Mouse (Mus musculus): Measurements from ENCODE around the gene Syt3. TPM values are rescaled to one million over a fixed set of nuclear protein-coding genes. Genes with fewer than 3 reads are reported as not detected.

Syt3 gene
- polyA plus RNA-seq, 1 experiment from 2014 or later: 0.85 TPM

DNA sequence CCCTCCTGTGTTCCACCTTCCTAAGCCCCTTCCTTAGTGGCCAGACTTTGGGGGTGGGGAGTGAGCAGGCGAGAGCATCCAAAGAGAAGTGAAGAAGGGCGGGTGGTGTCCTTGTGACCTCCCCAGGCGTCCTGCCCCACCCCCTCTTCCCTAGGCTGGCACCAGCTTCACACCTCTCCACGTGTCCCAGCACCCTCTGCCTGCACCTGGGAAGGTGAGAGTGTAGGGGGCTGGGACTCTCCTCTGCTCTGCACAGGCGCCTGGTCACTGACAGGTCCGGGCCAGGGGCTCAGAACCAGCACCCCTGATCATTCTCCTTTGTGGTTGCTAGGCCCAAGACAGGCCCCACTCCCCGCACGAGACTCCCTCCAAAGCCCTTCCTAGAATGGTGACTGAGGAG, 43.8 kb downstream of the Syt3 start:
- no peak overlapping the region for H3K9ac ChIP-seq (replicated peaks; ENCODE audit: low read depth)
- 14% methylated on average over 8 of the region's 8 CpGs for WGBS
- DNase-seq (ENCODE audit: low spot score): no peak
- no peak overlapping the region for H3K27ac ChIP-seq (ENCODE audit: low read length)
- H3K4me2 ChIP-seq (replicated peaks; ENCODE audit: low read depth, low read length): no peak overlapping the region
- TF ChIP-seq CTCF (IDR thresholded peaks at IDR 0.05) (no peak), EP300 (IDR thresholded peaks at IDR 0.05) (no peak)
- H3K4me1 ChIP-seq (ENCODE audit: insufficient read depth, low read depth, low read length): no peaks in the 10 kb centered on the region
- no peak overlapping the region for H3K4me3 ChIP-seq (ENCODE audit: low read depth, low read length)
- ATAC-seq: no peak
- H3K9me3 ChIP-seq (ENCODE audit: low read length): no peaks in the 10 kb centered on the region
- H3K27me3 ChIP-seq (replicated peaks; ENCODE audit: insufficient read depth, low read length): peaks cover 25% of the 10 kb centered on the region
- H3K36me3 ChIP-seq (ENCODE audit: insufficient read depth, low read length): no peaks in the 10 kb centered on the region

DNA sequence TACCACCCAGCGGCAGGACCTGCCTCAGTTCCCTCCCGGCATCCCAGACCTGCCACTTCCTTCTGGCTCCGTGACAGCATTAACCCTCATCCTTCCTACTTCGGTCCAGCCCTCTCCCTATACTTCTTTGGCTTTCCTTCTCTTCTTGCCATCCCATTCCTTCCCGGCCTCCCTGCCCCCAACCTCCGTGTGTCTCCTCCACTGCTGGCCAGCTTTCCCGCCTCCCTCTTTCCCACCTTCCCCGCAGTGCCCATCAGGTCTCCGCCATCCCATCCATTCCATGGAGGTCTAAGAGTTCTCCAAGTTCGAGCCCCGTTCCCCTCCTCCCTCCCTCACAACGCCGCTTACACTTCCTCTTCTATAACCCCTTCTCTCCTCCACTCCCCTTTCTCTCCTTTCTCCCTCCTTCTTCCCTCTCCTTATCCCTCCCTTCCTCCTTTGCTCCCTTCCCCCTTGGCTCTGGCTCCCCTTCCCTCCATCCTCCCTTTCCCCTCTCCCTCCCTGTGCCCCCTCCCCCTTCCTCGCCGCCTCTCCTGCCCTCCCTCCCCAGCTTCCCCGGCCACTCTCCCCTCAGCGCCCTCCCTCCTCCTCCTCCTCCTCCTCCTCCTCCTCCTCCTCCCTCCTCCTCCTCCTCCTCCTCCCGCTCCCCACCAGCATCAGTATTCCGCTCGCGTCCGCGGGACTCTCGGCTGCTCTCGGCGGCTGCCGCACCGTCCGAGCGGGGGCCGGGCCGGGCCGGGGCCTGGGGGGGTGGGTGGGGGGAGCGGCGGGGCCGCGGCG, 44.5 kb downstream of the Syt3 start:
- H3K4me2 ChIP-seq (replicated peaks; ENCODE audit: low read depth, low read length): peak overlapping the region; percentile 57
- no peak overlapping the region; the same call in 1 of the 2 replicates for H3K4me3 ChIP-seq (ENCODE audit: low read depth, low read length)
- no peak overlapping the region for H3K9ac ChIP-seq (replicated peaks; ENCODE audit: low read depth)
- no peaks in the 10 kb centered on the region for H3K4me1 ChIP-seq (ENCODE audit: insufficient read depth, low read depth, low read length)
- H3K36me3 ChIP-seq (ENCODE audit: insufficient read depth, low read length): no peaks in the 10 kb centered on the region
- WGBS: 3% methylated on average over 17 of the region's 38 CpGs
- DNase-seq (ENCODE audit: low spot score) (no peak), ATAC-seq (no peak)
- H3K27me3 ChIP-seq (replicated peaks; ENCODE audit: insufficient read depth, low read length): peaks cover 25% of the 10 kb centered on the region
- H3K9me3 ChIP-seq (ENCODE audit: low read length): no peaks in the 10 kb centered on the region
- TF ChIP-seq CTCF (IDR thresholded peaks at IDR 0.05): no peak
- no peak for TF ChIP-seq EP300 (IDR thresholded peaks at IDR 0.05)
- H3K27ac ChIP-seq (ENCODE audit: low read length): no peak overlapping the region

DNA sequence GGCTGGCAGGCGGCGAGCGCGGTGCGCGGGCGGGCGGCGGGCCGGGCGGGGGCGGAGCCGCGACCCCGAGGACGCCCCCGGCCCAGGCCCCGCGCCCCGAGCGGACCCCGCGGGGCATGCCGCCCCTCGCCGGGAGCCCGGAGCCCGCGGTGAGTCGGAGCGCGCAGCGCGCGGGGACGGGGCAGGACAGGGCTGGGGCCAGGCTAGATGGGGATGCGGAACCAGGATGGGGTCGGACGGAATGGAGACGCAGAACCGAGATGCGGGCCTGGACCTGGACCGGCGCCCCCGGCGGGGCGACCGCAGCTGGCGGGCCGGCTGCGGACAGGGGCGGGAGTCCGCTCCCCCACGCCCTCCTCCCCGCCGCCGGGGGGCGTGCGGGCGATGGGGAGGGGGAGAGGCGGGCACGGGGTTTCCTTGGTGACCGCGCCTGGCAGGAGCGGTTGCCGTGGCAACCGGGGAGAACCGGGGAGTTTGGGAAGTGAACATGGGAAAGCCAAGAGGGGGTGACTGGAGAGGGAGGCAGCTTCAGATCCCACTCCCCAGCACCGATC, 45.1 kb downstream of the Syt3 start, which contains the start of gene Lrrc4b:
Gene Lrrc4b (plus strand): TSS at position 51 of the 554 bp plus-strand sequence.
- WGBS: 2% methylated on average over 29 of the region's 69 CpGs
- H3K27ac ChIP-seq (ENCODE audit: low read length): no peak within 1 kb of the TSS
- no peak for TF ChIP-seq EP300 (IDR thresholded peaks at IDR 0.05)
- TF ChIP-seq CTCF (IDR thresholded peaks at IDR 0.05): no peak
- peaks cover 25% of the 10 kb centered on the region for H3K27me3 ChIP-seq (replicated peaks; ENCODE audit: insufficient read depth, low read length)
- no peaks in the 10 kb centered on the region for H3K36me3 ChIP-seq (ENCODE audit: insufficient read depth, low read length)
- peak within 1 kb of the TSS; percentile 30 for H3K4me3 ChIP-seq (ENCODE audit: low read depth, low read length)
- DNase-seq (ENCODE audit: low spot score): no peak
- ATAC-seq: no peak
- H3K9ac ChIP-seq (replicated peaks; ENCODE audit: low read depth): no peak within 1 kb of the TSS
- peak within 1 kb of the TSS; percentile 57 for H3K4me2 ChIP-seq (replicated peaks; ENCODE audit: low read depth, low read length)
- no peaks in the 10 kb centered on the region for H3K9me3 ChIP-seq (ENCODE audit: low read length)
- no peaks in the 10 kb centered on the region for H3K4me1 ChIP-seq (ENCODE audit: insufficient read depth, low read depth, low read length)

DNA sequence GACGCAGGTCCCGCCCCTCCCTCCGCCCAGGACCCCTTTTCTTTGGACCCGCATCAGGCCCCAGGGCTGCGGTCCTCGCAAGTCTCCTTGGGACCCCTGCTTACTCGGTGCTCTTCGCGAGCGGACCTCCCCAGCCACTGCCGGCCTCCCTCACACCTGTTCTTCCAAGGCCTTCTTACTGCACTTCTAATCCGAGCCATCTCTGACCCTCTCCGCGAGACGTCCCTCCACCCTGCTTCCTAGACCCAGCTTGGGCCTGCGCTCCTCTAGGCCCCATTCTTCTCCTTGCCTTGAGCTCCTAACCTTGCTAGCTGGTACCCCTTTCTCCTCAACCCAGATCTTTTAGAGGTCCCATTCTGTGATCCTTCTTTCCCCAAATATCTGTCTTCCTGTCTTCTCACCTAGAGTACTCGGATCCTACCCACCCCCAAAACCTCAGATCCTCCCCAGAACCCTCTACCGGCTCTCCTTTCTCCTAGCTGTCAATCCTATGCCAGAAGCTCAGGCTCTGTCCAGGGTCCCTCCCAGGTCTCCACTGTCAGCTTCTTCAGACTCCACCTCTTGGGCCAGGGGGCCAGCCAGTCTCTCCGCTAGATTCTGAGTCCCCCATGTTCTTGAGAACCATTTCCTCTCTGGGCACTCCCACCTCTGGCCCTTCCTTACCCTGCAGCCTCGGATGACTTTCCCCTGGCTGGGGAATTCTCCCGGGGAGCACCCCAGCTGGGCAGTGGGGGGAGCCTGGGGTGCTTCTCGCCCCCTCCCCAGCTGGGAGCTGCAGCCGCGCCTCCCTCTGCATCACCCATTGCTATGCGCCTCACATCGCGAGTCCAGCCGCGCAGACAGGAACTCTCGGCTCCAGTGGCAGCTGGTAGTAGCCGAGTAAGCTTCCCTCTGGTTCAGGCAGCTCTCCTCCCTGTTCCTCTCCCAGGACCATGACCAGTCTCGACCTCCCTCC, 45.9 kb downstream of the Syt3 start:
- H3K9me3 ChIP-seq (ENCODE audit: low read length): no peaks in the 10 kb centered on the region
- ATAC-seq (no peak), DNase-seq (ENCODE audit: low spot score) (no peak)
- H3K4me1 ChIP-seq (ENCODE audit: insufficient read depth, low read depth, low read length): no peaks in the 10 kb centered on the region
- TF ChIP-seq CTCF (IDR thresholded peaks at IDR 0.05) (no peak), EP300 (IDR thresholded peaks at IDR 0.05) (no peak)
- H3K27me3 ChIP-seq (replicated peaks; ENCODE audit: insufficient read depth, low read length): peaks cover 25% of the 10 kb centered on the region
- H3K9ac ChIP-seq (replicated peaks; ENCODE audit: low read depth): no peak overlapping the region
- peak overlapping the region; percentile 57; the same call in 1 of the 2 replicates for H3K4me2 ChIP-seq (replicated peaks; ENCODE audit: low read depth, low read length)
- WGBS: 7% methylated on average over 23 of the region's 32 CpGs
- H3K36me3 ChIP-seq (ENCODE audit: insufficient read depth, low read length): no peaks in the 10 kb centered on the region
- H3K4me3 ChIP-seq (ENCODE audit: low read depth, low read length): no peak overlapping the region; the same call in 1 of the 2 replicates
- H3K27ac ChIP-seq (ENCODE audit: low read length): no peak overlapping the region

DNA sequence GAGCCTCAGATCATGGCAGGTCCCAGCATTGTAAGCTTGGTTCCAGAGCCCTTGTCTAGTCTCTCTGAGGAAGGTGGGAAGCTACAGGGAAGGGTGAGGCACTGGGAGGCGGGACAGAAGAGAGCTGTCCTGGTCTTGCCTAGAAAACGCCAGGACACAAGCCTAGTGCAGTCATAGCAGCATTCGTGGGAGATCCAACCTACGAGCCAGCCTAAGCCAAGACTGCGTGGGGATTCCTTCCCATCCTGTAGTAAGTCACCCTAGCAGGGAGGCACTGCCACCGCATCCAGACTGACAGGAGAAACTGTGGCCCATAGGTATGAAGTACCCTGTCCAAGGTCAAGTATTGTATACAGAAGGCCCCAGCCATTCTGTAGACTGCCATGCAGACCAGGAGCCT, 48.6 kb downstream of the Syt3 start:
- Histone ChIP-seq H3K27me3 (replicated peaks; ENCODE audit: insufficient read depth, low read length) (peaks cover 20% of the 10 kb centered on the region), H3K9ac (replicated peaks; ENCODE audit: low read depth) (no peak overlapping the region), H3K36me3 (ENCODE audit: insufficient read depth, low read length) (no peaks in the 10 kb centered on the region), H3K4me2 (replicated peaks; ENCODE audit: low read depth, low read length) (no peak overlapping the region), H3K4me3 (ENCODE audit: low read depth, low read length) (no peak overlapping the region), H3K9me3 (ENCODE audit: low read length) (no peaks in the 10 kb centered on the region), H3K4me1 (ENCODE audit: insufficient read depth, low read depth, low read length) (no peaks in the 10 kb centered on the region), H3K27ac (ENCODE audit: low read length) (no peak overlapping the region)
- TF ChIP-seq EP300 (IDR thresholded peaks at IDR 0.05): no peak
- no peak for TF ChIP-seq CTCF (IDR thresholded peaks at IDR 0.05)
- WGBS: 66% methylated on average over 6 of the region's 6 CpGs
- DNase-seq (ENCODE audit: low spot score): no peak
- no peak for ATAC-seq

DNA sequence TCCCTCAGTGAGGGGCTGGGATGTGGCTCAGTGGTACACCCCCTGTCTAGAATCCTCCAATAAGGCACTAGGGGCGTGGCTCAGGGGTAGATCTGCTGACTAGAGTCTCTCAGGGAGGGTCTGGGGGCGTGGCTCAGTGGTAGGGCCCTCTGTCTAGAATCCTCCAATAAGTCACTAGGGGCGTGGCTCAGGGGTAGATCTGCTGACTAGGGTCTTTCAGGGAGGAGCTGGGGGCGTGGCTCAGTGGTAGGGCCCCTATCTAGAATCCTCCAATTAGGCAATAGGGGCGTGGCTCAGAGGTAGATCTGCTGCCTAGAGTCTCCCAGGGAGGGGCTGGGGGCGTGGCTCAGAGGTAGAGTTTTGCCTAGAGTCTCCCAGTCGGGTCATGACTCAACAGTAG, 49.5 kb downstream of the Syt3 start:
- no peak overlapping the region for H3K4me2 ChIP-seq (replicated peaks; ENCODE audit: low read depth, low read length)
- H3K27me3 ChIP-seq (replicated peaks; ENCODE audit: insufficient read depth, low read length): peaks cover 15% of the 10 kb centered on the region
- H3K9ac ChIP-seq (replicated peaks; ENCODE audit: low read depth): no peak overlapping the region
- DNase-seq (ENCODE audit: low spot score): peak; percentile 18
- no peaks in the 10 kb centered on the region for H3K36me3 ChIP-seq (ENCODE audit: insufficient read depth, low read length)
- no peak for TF ChIP-seq EP300 (IDR thresholded peaks at IDR 0.05)
- TF ChIP-seq CTCF (IDR thresholded peaks at IDR 0.05): no peak
- no peaks in the 10 kb centered on the region for H3K9me3 ChIP-seq (ENCODE audit: low read length)
- H3K27ac ChIP-seq (ENCODE audit: low read length): no peak overlapping the region
- H3K4me1 ChIP-seq (ENCODE audit: insufficient read depth, low read depth, low read length): no peaks in the 10 kb centered on the region
- H3K4me3 ChIP-seq (ENCODE audit: low read depth, low read length): no peak overlapping the region
- ATAC-seq: peak; percentile 38
- 9% methylated on average over 7 of the region's 7 CpGs for WGBS

Measured in lung, postnatal 0 days (tissue).